Mouse (Mus musculus) left cerebral cortex, adult 11 months (tissue): ENCODE data around the gene Smok3c.
"Not testable (repeated sequence)": the region's sequence is repeated elsewhere in the genome, so short reads cannot be mapped to it uniquely, and the experiment has no call there.

Experiments
- DNase-seq: peaks from one replicate; pipeline ENCODE4 v3.0.0; 2022; ENCODE audit warnings: low spot score

Smok3c gene

DNA sequence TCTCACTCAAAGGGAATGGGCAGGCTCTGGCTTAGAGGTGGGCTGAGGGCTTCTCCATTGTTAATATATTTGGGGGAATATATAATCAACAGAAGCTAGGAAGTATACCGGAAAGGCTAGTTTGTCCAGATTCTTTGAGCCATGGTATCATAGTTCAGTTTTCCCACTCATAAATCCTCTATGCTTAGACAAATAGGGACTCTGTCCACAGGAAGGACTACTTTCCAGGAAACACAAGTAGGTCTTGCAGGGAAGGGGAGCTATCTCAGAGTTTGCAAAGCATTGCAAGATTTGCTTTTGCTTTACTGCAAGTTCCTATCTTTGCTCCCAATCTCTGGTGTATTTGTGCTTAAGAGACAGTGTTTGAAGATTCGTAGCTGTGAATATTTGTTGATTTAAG is 52.0 kb downstream of the Smok3c start:
- no peak for DNase-seq

GRCm38 (mm10) chr5:138107130-138107529 is 54.1 kb downstream of the Smok3c start:
- DNase-seq: no peak

DNA sequence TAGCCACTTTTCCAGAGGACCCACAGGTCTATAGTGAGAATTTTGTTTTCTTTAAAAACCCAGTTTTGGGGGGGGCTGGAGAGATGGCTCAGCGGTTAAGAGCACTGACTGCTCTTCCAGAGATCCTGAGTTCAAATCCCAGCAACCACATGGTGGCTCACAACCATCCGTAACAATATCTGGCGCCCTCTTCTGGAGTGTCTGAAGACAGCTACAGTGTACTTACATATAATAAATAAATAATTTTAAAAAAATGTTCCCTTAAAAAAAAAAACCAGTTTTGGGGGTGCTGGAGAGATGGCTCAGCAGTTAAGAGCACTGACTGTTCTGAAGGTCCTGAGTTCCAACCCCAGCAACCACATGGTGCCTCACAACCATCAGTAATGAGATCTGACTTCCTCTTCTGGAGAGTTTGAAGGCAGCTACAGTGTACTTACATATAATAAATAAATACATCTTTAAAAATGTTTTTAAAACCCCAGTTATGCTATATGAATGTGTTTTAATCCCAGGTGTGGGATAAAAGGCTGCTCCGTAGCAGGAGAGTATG is 56.9 kb downstream of the Smok3c start:
- DNase-seq: not testable (repeated sequence)
